Mouse (Mus musculus) heart, postnatal 14 days (tissue): ENCODE data around the gene Neurl2. TPM values are rescaled to one million over a fixed set of nuclear protein-coding genes. Genes with fewer than 3 reads are reported as not detected.

Source experiments
- DNase-seq, 2 experiments: peaks; one replicate each; pipeline ENCODE4 v3.0.0; 2021 to 2022
- intact Hi-C: fragments of 180-260 bp; cut with DNase I; formaldehyde crosslinking; loops from one replicate; pipeline ENCODE4 v1.15.1; 2025
- total RNA-seq, 2 experiments: library from RNA; stranded (reverse); gene quantifications; 2 replicates each; pipeline ENCODE4 v1.2.3; 2021

Gene Neurl2
- total RNA-seq, 2 experiments from 2014 or later, result 34.6 to 34.7 TPM

DNA sequence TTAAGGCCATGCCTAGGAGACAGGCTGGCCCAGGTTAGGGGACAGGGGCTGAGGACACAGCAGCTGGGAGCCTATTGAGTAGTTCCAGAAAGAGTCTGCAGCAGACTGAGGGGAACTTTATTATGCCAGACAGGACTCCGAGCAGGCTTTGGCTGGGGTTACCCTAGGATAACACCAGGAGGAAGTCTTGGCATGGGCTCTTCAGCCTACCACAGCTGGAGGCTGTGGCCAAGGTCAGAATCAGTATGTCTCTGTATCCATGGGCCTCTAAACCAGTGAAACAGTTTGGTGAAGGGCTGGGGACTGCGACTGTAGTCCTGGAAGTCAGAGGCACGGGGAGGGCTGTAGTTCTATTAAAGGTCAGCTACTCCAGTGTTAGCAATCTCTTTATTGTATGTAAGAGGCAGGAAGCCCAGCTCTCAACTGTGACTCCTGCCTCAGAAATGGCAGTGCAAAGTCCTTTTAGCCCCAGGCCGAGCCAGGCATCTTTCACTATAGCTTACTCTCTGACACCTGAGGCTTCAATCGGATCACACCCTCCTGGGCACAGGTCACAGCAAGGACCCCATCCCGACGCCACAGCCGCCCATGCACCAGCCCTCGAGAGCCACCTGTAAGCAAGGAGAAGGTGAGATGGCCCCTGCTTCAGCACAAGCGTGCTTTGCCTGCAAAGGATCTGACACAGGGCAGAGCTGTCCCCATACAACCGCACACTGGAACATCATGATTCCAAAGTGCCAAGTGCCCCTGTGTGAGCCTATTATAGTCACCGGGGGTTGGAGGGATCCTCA lies 40.7 kb downstream of the Neurl2 start:
- intact Hi-C loops, result loop anchor here (5.0 kb wide), 1 partner anchor 115 kb away; no protein-coding TSS in a partner anchor
- DNase-seq, result no peak

DNA sequence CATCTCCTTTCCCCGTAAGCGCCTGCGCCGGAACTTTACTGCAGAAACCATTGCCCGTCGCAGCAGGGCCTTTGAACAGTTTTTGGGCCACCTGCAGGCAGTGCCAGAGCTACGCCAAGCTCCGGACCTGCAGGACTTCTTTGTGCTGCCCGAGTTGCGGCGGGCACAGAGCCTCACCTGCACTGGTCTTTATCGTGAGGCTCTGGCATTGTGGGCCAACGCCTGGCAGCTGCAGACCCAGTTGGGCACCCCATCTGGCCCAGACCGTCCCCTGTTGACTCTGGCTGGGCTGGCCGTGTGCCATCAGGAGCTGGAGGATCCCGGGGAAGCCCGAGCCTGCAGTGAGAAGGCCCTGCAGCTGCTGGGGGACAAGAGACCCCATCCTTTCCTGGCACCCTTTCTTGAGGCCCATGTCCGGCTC lies 41.4 kb downstream of the Neurl2 start:
- intact Hi-C loops, result loop anchor here (5.0 kb wide), 1 partner anchor 115 kb away; no protein-coding TSS in a partner anchor
- no peak for DNase-seq

DNA sequence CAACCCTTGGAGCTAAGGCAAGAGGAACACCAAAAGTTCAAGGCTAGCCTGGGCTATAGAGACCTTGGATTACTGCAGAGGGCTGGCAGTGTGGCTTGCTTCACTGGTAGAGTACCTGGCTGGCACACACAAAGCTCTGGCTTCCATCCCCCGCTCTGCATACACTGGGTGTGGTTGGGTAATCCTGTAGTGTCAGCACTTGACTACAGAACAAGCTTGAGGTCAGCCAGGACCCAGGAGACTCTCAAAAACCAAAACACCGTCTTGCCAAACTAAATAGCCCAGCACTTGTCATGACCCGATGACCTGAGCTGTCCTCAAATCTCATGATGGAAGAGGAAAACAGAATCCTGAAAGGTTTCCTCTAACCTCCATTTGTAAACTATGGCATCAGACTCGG lies 42.8 kb downstream of the Neurl2 start:
- peak in 1 of 2 experiments; percentile 20 for DNase-seq
- intact Hi-C loops, result loop anchor here (5.0 kb wide), 1 partner anchor 113 kb away; no protein-coding TSS in a partner anchor

DNA sequence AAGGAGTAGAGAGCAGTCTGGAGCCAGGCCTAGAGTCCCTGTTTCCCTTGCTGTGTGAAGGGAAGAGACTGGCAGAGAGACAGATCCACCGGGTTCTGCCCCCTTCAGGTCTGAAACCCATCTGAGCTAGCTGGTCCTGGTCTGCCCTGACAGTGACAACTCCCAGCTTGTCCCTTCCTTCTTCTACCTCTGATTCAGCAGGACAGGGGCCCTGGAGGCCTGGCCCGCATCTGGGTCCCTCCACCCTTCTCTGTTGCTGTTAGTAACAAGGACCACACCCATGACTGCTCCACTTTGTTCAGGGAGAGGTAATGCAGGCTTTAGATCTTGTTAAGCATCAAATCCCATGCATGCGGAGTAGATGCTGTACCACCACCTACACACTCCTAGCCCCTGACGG lies 44.8 kb downstream of the Neurl2 start:
- DNase-seq, result no peak
- intact Hi-C loops, result loop anchor here (5.0 kb wide), 1 partner anchor 41 kb away; the partner anchor contains the start of genes Dnttip1 and Wfdc3

DNA sequence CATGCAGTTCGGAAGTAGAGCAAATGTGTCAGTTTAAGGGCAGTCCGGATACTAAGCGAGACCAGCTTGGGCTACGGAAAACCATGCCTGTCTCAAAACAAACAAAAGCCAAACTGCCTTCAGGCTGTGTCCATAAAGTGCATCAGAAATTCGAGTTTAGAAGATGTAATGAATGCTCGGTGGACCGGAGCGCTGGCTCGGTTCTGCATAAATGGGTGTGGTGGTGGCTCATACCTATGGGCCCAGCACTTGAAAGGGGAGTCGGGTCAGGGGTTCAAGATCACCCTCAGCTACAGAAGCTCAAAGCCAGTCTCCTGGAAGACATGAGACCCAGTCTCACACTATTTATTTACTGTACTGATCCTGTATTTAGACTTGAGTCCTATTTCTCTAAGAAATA lies 45.5 kb downstream of the Neurl2 start:
- intact Hi-C loops, result loop anchor here (5.0 kb wide), 1 partner anchor 40 kb away; the partner anchor contains the start of genes Dnttip1 and Wfdc3
- no peak for DNase-seq

DNA sequence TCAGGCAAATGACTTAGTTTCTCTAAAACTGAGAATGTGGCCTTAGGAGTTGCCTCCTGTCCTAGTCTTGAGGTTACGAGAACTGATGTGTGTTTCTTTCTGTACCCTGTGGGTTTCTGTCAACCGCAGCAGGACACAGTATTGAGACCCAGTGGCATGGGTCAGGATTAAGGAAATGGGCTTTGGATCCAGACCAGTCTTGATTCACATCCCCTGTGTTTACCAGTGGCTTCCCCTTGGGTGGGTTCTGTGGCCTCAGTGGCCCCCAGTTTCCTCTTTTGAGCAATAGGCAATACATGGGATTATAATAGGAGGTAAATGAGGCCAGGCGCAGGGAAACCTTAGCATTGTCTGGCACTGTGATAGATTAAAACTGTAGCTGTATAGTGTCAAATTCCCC lies 46.2 kb downstream of the Neurl2 start:
- intact Hi-C loops, result loop anchor here (5.0 kb wide), 1 partner anchor 40 kb away; the partner anchor contains the start of genes Dnttip1 and Wfdc3
- DNase-seq, result no peak

DNA sequence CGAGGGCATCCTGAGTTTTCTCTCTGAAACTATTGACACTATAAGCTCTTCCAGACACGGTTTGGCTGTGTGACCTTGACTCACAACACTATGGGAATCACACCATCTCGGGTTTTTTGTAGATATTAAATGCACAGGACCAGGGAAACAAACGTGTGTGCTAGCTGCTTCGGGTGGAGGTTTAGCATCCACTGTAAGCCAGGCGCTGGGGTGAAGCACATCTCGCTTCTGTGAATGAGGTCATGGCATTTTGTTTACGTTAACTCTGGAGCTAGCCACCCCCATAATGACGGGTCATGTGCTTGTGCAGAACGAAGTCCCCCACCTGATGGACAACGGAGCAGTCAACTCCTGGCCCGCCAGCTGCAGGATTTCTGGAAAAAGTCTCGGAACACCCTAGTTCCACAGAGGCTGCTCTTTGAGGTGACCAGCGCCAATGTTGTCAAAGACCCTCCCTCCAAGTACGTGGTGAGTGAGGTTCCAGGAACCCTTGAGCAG lies 46.8 kb downstream of the Neurl2 start:
- intact Hi-C loops, result loop anchor here (5.0 kb wide), 1 partner anchor 39 kb away; the partner anchor contains the start of genes Dnttip1 and Wfdc3
- no peak for DNase-seq

DNA sequence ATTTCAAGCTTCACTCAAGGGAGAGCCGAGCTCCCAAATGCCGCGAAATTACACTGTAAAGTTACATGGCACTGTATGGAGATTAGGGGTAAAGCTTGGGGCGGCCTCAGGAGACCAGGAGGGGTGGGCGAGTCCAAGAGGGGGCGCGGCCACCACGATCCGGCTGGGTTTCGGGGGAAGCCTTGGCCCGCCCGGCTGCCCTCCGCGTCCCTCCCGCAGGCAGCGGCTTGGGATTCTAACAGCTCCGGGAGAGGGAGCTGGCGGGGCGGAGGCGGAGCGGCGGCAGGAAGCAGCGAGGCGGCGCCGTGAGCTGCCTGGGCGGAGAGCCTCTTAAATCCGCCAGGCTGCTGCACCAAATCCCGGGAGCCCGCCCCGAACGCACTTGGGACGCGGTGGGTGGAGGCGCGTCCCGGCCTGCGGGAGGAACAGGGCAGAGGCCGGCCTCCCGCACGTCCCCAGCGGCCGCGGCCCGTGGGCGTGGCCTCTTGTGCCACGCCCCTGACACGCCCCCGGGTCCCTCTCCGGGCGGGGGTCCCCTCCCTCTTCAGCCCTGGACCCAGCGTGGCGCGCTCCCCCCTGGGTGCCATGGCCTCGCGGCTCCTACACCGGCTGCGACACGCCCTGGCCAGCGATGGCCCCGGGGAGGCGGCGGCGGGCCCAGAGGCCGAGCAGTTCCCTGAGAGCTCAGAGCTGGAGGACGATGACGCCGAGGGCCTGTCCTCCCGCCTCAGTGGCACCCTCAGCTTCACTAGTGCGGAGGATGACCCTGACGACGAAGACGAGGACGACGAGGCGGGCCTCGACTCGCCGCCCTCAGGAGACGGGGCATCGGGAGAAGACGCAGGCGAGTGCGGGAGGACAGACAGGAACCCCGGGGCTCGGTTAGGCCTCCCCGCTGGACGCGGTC lies 47.5 kb downstream of the Neurl2 start, which contains the start of gene Snx21:
Snx21 (plus strand) TSS at position 343 of the 907 bp plus-strand sequence.
- peak; percentile 92 to 94 for DNase-seq
- intact Hi-C loops, result loop anchor here (5.0 kb wide), 1 partner anchor 38 kb away; the partner anchor contains the start of genes Dnttip1 and Wfdc3

DNA sequence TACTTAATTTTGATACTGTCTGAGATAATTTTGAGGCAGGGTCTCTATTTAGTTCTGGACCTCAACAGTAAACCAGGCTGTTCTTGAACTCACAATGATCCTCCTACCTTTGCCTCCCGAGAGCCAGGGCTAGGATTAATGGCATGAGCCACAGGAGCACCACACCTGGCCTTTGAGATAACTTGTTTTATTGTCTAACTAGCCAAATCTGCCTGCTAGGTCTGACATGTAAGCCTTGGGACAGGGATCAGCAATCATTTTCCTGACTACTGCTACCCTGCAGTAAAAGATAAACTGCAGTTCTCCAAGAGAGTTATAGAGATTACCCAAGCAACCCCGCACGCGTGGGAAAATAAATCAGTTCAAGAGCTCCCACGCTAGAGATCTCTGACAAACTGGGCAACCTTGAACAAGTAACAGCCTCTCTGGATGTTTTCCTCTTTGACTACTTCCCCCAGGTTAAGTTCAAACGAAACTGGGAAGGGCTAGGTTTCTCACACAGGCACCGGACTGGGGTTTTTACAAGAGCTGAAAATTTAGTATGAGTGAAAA lies 48.3 kb downstream of the Neurl2 start:
- intact Hi-C loops, result loop anchor here (5.0 kb wide), 1 partner anchor 38 kb away; the partner anchor contains the start of genes Dnttip1 and Wfdc3
- no peak for DNase-seq

DNA sequence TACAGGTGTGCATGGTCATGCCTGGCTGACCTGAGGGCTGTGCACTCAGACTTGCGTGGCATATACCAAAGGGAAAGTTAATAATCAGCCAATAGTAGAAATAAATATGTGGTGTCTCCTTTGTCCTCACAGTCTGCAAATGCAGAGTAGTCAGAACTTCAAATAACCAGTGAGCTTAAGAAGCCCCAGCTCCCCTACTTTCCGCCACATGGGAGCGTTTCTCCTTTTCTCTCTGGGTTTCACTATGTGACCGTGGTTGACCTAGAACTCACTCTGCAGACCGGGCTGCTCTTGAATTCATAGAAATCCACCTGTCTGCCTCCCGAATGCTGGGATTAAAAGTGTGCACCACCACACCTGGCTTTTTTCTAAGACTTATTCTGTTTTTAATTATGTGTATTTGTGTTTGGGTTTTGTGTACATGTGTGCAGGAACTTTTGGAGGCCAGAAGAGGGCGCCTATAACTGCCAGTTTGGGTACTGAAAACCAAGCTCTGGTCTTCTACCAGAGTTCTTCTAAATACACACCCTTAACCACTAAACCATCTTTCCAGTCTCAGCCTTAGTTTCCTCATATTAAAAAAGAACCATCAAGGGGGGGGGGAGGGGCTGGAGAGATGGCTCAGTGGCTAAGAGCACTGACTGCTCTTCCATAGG lies 49.2 kb downstream of the Neurl2 start:
- DNase-seq, result no peak
- intact Hi-C loops, result no loop called here

DNA sequence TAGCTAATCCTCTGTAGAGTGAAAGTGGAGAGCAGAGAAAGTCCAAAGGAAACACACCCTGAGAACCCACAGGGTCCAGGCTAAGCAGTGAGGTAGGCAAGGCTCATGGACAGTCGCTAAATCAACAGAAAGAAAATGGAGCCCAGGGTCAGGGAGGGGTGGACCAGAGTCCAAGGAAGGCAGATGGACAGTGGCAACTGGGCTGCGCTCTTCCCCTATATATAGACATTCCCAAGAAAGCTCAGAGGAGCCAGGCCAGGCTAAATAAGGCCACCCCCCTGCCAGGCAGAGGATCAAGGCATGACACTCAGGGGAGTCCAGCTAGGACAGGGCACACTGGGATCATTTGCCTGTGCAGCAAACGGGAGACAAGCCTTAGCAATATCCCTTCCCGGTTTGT lies 51.4 kb downstream of the Neurl2 start:
- no peak for DNase-seq
- intact Hi-C loops, result no loop called here

Other genes with a start within 250 kb of the Neurl2 start
- gene Wfdc6a, start 248.0 kb downstream of the Neurl2 start, total RNA-seq, result under 1 TPM; 0.29 to 0.48 TPM
- not detected for gene Eppin, start 239.9 kb downstream of the Neurl2 start, total RNA-seq
- not detected for gene Wfdc6b, start 219.9 kb downstream of the Neurl2 start, total RNA-seq
- not detected for gene Wfdc8, start 219.8 kb downstream of the Neurl2 start, total RNA-seq
- not detected for gene Wfdc16, start 194.7 kb downstream of the Neurl2 start, total RNA-seq
- gene Wfdc10, start 177.4 kb downstream of the Neurl2 start, total RNA-seq, result not detected
- not detected for gene Wfdc9, start 176.9 kb downstream of the Neurl2 start, total RNA-seq
- gene Wfdc11, start 159.4 kb downstream of the Neurl2 start, total RNA-seq, result not detected
- gene Wfdc13, start 148.3 kb downstream of the Neurl2 start, total RNA-seq, result not detected
- not detected for gene Spint4, start 135.0 kb downstream of the Neurl2 start, total RNA-seq
- not detected for gene Spint5, start 118.2 kb downstream of the Neurl2 start, total RNA-seq
- gene Wfdc3, start 87.5 kb downstream of the Neurl2 start, total RNA-seq, result under 1 TPM; 0.22 to 0.33 TPM
- 10 to 100 TPM; 29.4 to 30.2 TPM for gene Dnttip1, start 87.5 kb downstream of the Neurl2 start, total RNA-seq
- 10 to 100 TPM; 10.8 to 19.5 TPM for gene Ube2c, start 63.6 kb downstream of the Neurl2 start, total RNA-seq
- not detected for gene Tnnc2, start 53.5 kb downstream of the Neurl2 start, total RNA-seq
- 10 to 100 TPM; 20.8 to 23.0 TPM for gene Snx21, start 47.6 kb downstream of the Neurl2 start, total RNA-seq
- gene Acot8, start 28.6 kb downstream of the Neurl2 start, total RNA-seq, result 10 to 100 TPM; 11.2 to 11.3 TPM
- 1 to 10 TPM; 2.4 to 2.6 TPM for gene Zswim3, start 28.4 kb downstream of the Neurl2 start, total RNA-seq
- 1 to 10 TPM; 3.7 to 5.0 TPM for gene Zswim1, start 10.8 kb downstream of the Neurl2 start, total RNA-seq
- 1 to 10 TPM in 1 of 2 experiments, under 1 TPM in 1; 0.86 to 1.0 TPM for gene Spata25, start 4.9 kb downstream of the Neurl2 start, total RNA-seq
- gene Ctsa, start 583 bp downstream of the Neurl2 start, total RNA-seq, result 100 to 1,000 TPM in 1 of 2 experiments, 10 to 100 TPM in 1; 97.7 to 103 TPM
- gene Pltp, start 24.3 kb upstream of the Neurl2 start, total RNA-seq, result 10 to 100 TPM; 43.7 to 58.5 TPM
- gene Pcif1, start 45.8 kb upstream of the Neurl2 start, total RNA-seq, result 10 to 100 TPM; 33.0 to 33.6 TPM
- gene Zfp335, start 78.3 kb upstream of the Neurl2 start, total RNA-seq, result 10 to 100 TPM; 10.7 to 10.8 TPM
- gene Mmp9, start 107.3 kb upstream of the Neurl2 start, total RNA-seq, result under 1 TPM; 0.43 to 0.63 TPM
- gene Slc12a5, start 127.3 kb upstream of the Neurl2 start, total RNA-seq, result under 1 TPM; 0.73 to 0.91 TPM
- 10 to 100 TPM; 19.7 to 22.8 TPM for gene Ncoa5, start 201.4 kb upstream of the Neurl2 start, total RNA-seq
- 1 to 10 TPM; 2.4 to 3.0 TPM for gene Cd40, start 222.2 kb upstream of the Neurl2 start, total RNA-seq